Mouse (Mus musculus) spleen, adult 2 months (tissue): ENCODE results near the gene Ppp1r1c.

Source experiments
- CTCF ChIP-seq: fragments of 200-500 bp; IDR thresholded peaks from 2 replicates; pipeline ENCODE4 v1.5.1; 2011; ENCODE audit warnings: mild to moderate bottlenecking, inconsistent platforms; ENCODE audit not compliant: insufficient read depth, insufficient read length, insufficient replicate concordance; ENCODE audit errors: extremely low read depth
- POLR2A ChIP-seq: fragments of 200-500 bp; IDR thresholded peaks from 2 replicates; pipeline ENCODE4 v1.6.1; 2011; ENCODE audit warnings: low read depth, low read length, inconsistent platforms

DNA sequence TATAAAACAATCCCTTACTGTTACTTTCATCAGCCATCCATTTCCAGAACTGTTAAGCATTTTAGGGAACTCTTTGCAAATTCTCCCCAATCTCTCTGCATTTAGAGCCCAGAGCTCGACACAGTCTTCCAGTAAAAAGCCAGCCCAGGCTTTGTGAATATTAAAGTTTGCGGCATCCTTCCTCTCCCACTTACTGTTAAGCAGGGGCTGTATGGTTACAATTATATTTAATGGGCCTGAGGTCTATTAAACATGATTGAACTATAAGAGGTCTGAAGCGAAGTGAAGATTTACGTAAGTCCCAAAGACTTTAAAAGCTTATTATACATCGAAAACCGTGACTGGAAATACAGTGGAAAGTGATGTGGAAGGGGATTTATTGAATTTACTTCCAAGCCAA lies 7.2 kb downstream of the Ppp1r1c start:
- TF ChIP-seq CTCF (no peak), POLR2A (no peak)
